Mouse (Mus musculus) erythroblast, embryonic 14.5 days (primary cell): Measurements from ENCODE around the gene Celf2.

ENCODE experiments used
- GATA1 ChIP-seq: IDR thresholded peaks from 2 replicates; pipeline ENCODE4 v1.6.1; 2012; ENCODE audit warnings: low read length, inconsistent platforms, mixed read lengths
- TAL1 ChIP-seq: IDR thresholded peaks from 3 replicates; pipeline ENCODE4 v1.6.1; 2012; ENCODE audit warnings: low read length, inconsistent platforms, mixed read lengths

DNA sequence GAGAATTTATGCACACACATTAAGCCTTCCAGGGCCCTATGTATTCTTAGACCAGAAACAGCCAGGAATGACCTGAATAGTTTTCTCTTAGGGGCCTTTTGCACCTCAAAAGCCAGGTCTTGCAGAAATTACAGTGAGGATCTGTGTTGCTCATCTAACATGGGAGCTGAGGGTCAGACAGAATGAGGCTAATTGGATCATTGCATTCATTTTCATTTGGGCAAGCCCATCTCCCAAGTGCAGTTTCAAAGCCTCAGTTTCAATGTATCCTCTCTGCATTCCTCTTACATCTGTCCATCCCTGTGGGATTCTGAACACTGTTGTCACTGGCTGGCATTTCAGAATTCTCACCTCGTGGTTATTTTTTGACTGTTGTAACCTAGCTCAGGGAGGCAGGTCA lies 200.6 kb downstream of the Celf2 start:
- no peak for TF ChIP-seq GATA1
- TF ChIP-seq TAL1: no peak
